Mouse (Mus musculus): ENCODE measurements around the gene 1700017N19Rik.
"Not testable (repeated sequence)": the region's sequence is repeated elsewhere in the genome, so short reads cannot be mapped to it uniquely, and the experiment has no call there.

1700017N19Rik gene

GRCm38 (mm10) chr10:100590323-100590722 is at the start of gene 1700017N19Rik, which contains the start of gene 4930430F08Rik:
Gene 1700017N19Rik (plus strand): TSS chr10:100590484.
Gene 4930430F08Rik (minus strand): TSS chr10:100590423.
- in situ Hi-C loops (cut with MboI; ENCODE audit: low pct_unique_long_range_greater_than_20kb in 1 of 2, low sequenced_read_pairs in 2 of 2, unreplicated experiment in 1 of 2): no loop called here

- in situ Hi-C loops (cut with MboI; ENCODE audit: low pct_unique_long_range_greater_than_20kb in 1 of 2, low sequenced_read_pairs in 2 of 2, unreplicated experiment in 1 of 2): no loop called here
These were observed 33.6 kb upstream of the 1700017N19Rik start for GRCm38 (mm10) chr10:100556566-100557175.

- in situ Hi-C loops (cut with MboI; ENCODE audit: low pct_unique_long_range_greater_than_20kb in 1 of 2, low sequenced_read_pairs in 2 of 2, unreplicated experiment in 1 of 2): not testable (repeated sequence)
These were observed 29.9 kb upstream of the 1700017N19Rik start for GRCm38 (mm10) chr10:100560194-100560883.

GRCm38 (mm10) chr10:100564112-100564511 is 26.2 kb upstream of the 1700017N19Rik start:
- in situ Hi-C loops (cut with MboI; ENCODE audit: low pct_unique_long_range_greater_than_20kb in 1 of 2, low sequenced_read_pairs in 2 of 2, unreplicated experiment in 1 of 2): no loop called here

GRCm38 (mm10) chr10:100571707-100572106 is 18.6 kb upstream of the 1700017N19Rik start:
- in situ Hi-C loops (cut with MboI; ENCODE audit: low pct_unique_long_range_greater_than_20kb in 1 of 2, low sequenced_read_pairs in 2 of 2, unreplicated experiment in 1 of 2): no loop called here

- in situ Hi-C loops (cut with MboI; ENCODE audit: low pct_unique_long_range_greater_than_20kb in 1 of 2, low sequenced_read_pairs in 2 of 2, unreplicated experiment in 1 of 2): no loop called here
These were observed 15.7 kb upstream of the 1700017N19Rik start for GRCm38 (mm10) chr10:100574505-100575149.

- in situ Hi-C loops (cut with MboI; ENCODE audit: low pct_unique_long_range_greater_than_20kb in 1 of 2, low sequenced_read_pairs in 2 of 2, unreplicated experiment in 1 of 2): no loop called here
These were observed 15.0 kb upstream of the 1700017N19Rik start for GRCm38 (mm10) chr10:100575294-100575693.

- in situ Hi-C loops (cut with MboI; ENCODE audit: low pct_unique_long_range_greater_than_20kb in 1 of 2, low sequenced_read_pairs in 2 of 2, unreplicated experiment in 1 of 2): no loop called here
These were observed 6.1 kb upstream of the 1700017N19Rik start for GRCm38 (mm10) chr10:100584178-100584577.

GRCm38 (mm10) chr10:100588524-100588923 is 1.8 kb upstream of the 1700017N19Rik start:
- in situ Hi-C loops (cut with MboI; ENCODE audit: low pct_unique_long_range_greater_than_20kb in 1 of 2, low sequenced_read_pairs in 2 of 2, unreplicated experiment in 1 of 2): no loop called here

GRCm38 (mm10) chr10:100588932-100589388 is 1.3 kb upstream of the 1700017N19Rik start:
- in situ Hi-C loops (cut with MboI; ENCODE audit: low pct_unique_long_range_greater_than_20kb in 1 of 2, low sequenced_read_pairs in 2 of 2, unreplicated experiment in 1 of 2): no loop called here

- in situ Hi-C loops (cut with MboI; ENCODE audit: low pct_unique_long_range_greater_than_20kb in 1 of 2, low sequenced_read_pairs in 2 of 2, unreplicated experiment in 1 of 2): no loop called here
These were observed 8.1 kb downstream of the 1700017N19Rik start for GRCm38 (mm10) chr10:100598339-100598738.

- in situ Hi-C loops (cut with MboI; ENCODE audit: low pct_unique_long_range_greater_than_20kb in 1 of 2, low sequenced_read_pairs in 2 of 2, unreplicated experiment in 1 of 2): no loop called here
These were observed 13.2 kb downstream of the 1700017N19Rik start for GRCm38 (mm10) chr10:100603511-100603910.

GRCm38 (mm10) chr10:100604254-100604653 is 14.0 kb downstream of the 1700017N19Rik start:
- in situ Hi-C loops (cut with MboI; ENCODE audit: low pct_unique_long_range_greater_than_20kb in 1 of 2, low sequenced_read_pairs in 2 of 2, unreplicated experiment in 1 of 2): no loop called here

- in situ Hi-C loops (cut with MboI; ENCODE audit: low pct_unique_long_range_greater_than_20kb in 1 of 2, low sequenced_read_pairs in 2 of 2, unreplicated experiment in 1 of 2): no loop called here
These were observed 27.1 kb downstream of the 1700017N19Rik start for GRCm38 (mm10) chr10:100617233-100617903.

GRCm38 (mm10) chr10:100619474-100619873 is 29.2 kb downstream of the 1700017N19Rik start:
- in situ Hi-C loops (cut with MboI; ENCODE audit: low pct_unique_long_range_greater_than_20kb in 1 of 2, low sequenced_read_pairs in 2 of 2, unreplicated experiment in 1 of 2): no loop called here

GRCm38 (mm10) chr10:100620040-100620439 is 29.8 kb downstream of the 1700017N19Rik start:
- in situ Hi-C loops (cut with MboI; ENCODE audit: low pct_unique_long_range_greater_than_20kb in 1 of 2, low sequenced_read_pairs in 2 of 2, unreplicated experiment in 1 of 2): no loop called here

- in situ Hi-C loops (cut with MboI; ENCODE audit: low pct_unique_long_range_greater_than_20kb in 1 of 2, low sequenced_read_pairs in 2 of 2, unreplicated experiment in 1 of 2): no loop called here
These were observed 32.2 kb downstream of the 1700017N19Rik start for GRCm38 (mm10) chr10:100622494-100622893.

GRCm38 (mm10) chr10:100629762-100630438 is 39.6 kb downstream of the 1700017N19Rik start:
- in situ Hi-C loops (cut with MboI; ENCODE audit: low pct_unique_long_range_greater_than_20kb in 1 of 2, low sequenced_read_pairs in 2 of 2, unreplicated experiment in 1 of 2): no loop called here
